27 mouse cellular contexts compared by ENCODE assay signal in genomic region chr6:27782251-27782650, GRCm38 (mm10).
"Had no signal": no experiment of that assay in that cellular context is flagged by ENCODE, and none has a peak within 500 bp of the region (broad histone marks: within the 10 kb centered on the region; RNA-seq: fewer than 3 reads in every experiment).

No protein-coding gene starts in this region.

- DNase-seq: gastrocnemius, adult 2 months; gastrocnemius, postnatal 10 days; gastrocnemius, postnatal 36 days; heart, adult 11 months; heart, adult 2 months; heart, postnatal 14 days; heart, postnatal 36 days; kidney, adult 11 months; kidney, adult 2 months; kidney, adult 9 months; kidney, postnatal 14 days; kidney, postnatal 36 days; layer of hippocampus, adult 9-11 months; layer of hippocampus, postnatal 36 days; left cerebral cortex, postnatal 4 days; liver, embryonic 13.5 days had no signal

- ATAC-seq: hindbrain, postnatal 0 days had no signal

- H3K27ac ChIP-seq: gastrocnemius, adult 2 months; heart, adult 2 months; heart, embryonic 13.5 days; heart, embryonic 15.5 days; hindbrain, embryonic 13.5 days; hindbrain, embryonic 15.5 days; hindbrain, postnatal 0 days; kidney, embryonic 15.5 days; kidney, postnatal 0 days; limb, embryonic 13.5 days; limb, embryonic 15.5 days; liver, embryonic 13.5 days; liver, embryonic 15.5 days had no signal

- H3K4me2 ChIP-seq: heart, embryonic 11.5 days; heart, embryonic 13.5 days; heart, embryonic 15.5 days; hindbrain, embryonic 13.5 days; hindbrain, embryonic 15.5 days; kidney, embryonic 15.5 days; limb, embryonic 13.5 days; limb, embryonic 15.5 days; liver, embryonic 13.5 days; liver, embryonic 15.5 days had no signal

- H3K9me3 ChIP-seq: heart, embryonic 13.5 days; heart, embryonic 15.5 days; hindbrain, embryonic 13.5 days; hindbrain, embryonic 15.5 days; kidney, embryonic 15.5 days; limb, embryonic 13.5 days; limb, embryonic 15.5 days; liver, embryonic 13.5 days; liver, embryonic 15.5 days had no signal

- H3K27me3 ChIP-seq: heart, embryonic 13.5 days; heart, embryonic 15.5 days; hindbrain, embryonic 13.5 days; hindbrain, embryonic 15.5 days; kidney, embryonic 15.5 days; limb, embryonic 13.5 days; limb, embryonic 15.5 days; liver, embryonic 13.5 days; liver, embryonic 15.5 days had no signal

- H3K4me1 ChIP-seq: heart, embryonic 13.5 days; heart, embryonic 15.5 days; hindbrain, embryonic 13.5 days; hindbrain, embryonic 15.5 days; kidney, embryonic 15.5 days; limb, embryonic 13.5 days; limb, embryonic 15.5 days; liver, embryonic 13.5 days; liver, embryonic 15.5 days had no signal

- H3K9ac ChIP-seq: heart, embryonic 13.5 days; heart, embryonic 15.5 days; hindbrain, embryonic 13.5 days; hindbrain, embryonic 15.5 days; kidney, embryonic 15.5 days; limb, embryonic 13.5 days; limb, embryonic 15.5 days; liver, embryonic 13.5 days; liver, embryonic 15.5 days had no signal

- H3K36me3 ChIP-seq: heart, embryonic 13.5 days; heart, embryonic 15.5 days; hindbrain, embryonic 13.5 days; hindbrain, embryonic 15.5 days; kidney, embryonic 15.5 days; limb, embryonic 13.5 days; limb, embryonic 15.5 days; liver, embryonic 13.5 days; liver, embryonic 15.5 days had no signal

- H3K4me3 ChIP-seq: gastrocnemius, adult 2 months; heart, adult 2 months; heart, embryonic 13.5 days; heart, embryonic 15.5 days; hindbrain, embryonic 13.5 days; hindbrain, embryonic 15.5 days; kidney, embryonic 15.5 days; limb, embryonic 13.5 days; limb, embryonic 15.5 days; liver, embryonic 13.5 days; liver, embryonic 15.5 days had no signal
